Mouse (Mus musculus) heart, embryonic 13.5 days (tissue): Measurements from ENCODE around the gene Wdr92. TPM values are rescaled to one million over a fixed set of nuclear protein-coding genes. Genes with fewer than 3 reads are reported as not detected.

Experiments used
- ATAC-seq: fragments of 200-750 bp; cut with Nextera tagmentation; 2 replicates; pipeline ENCODE4 v1.8.0; 2017; ENCODE audit warnings: moderate TSS enrichment; ENCODE audit not compliant: insufficient number of reproducible peaks, low FRiP score, low TSS enrichment; ENCODE audit errors: extremely low read depth
- H3K27ac ChIP-seq: fragments of 300-500 bp; sonication (generic); replicated peaks from 2 replicates; pipeline ENCODE4 v1.5.1; 2015; ENCODE audit warnings: moderate library complexity, mild to moderate bottlenecking, inconsistent platforms
- H3K27me3 ChIP-seq: fragments of 300-500 bp; sonication (generic); replicated peaks from 2 replicates; pipeline ENCODE4 v1.6.1; 2015; ENCODE audit warnings: mild to moderate bottlenecking, inconsistent platforms
- H3K36me3 ChIP-seq: fragments of 300-500 bp; sonication (generic); 2 replicates; pipeline ENCODE4 v1.6.1; 2015; ENCODE audit warnings: mild to moderate bottlenecking, inconsistent platforms
- H3K4me1 ChIP-seq: fragments of 300-500 bp; sonication (generic); 2 replicates; pipeline ENCODE4 v1.6.1; 2015; ENCODE audit warnings: inconsistent platforms
- H3K4me2 ChIP-seq: fragments of 300-500 bp; sonication (generic); 2 replicates; pipeline ENCODE4 v1.6.1; 2015; ENCODE audit warnings: inconsistent platforms, mild to moderate bottlenecking, moderate library complexity
- H3K4me3 ChIP-seq: fragments of 300-500 bp; sonication (generic); 2 replicates; pipeline ENCODE4 v1.5.1; 2015; ENCODE audit warnings: moderate library complexity, mild to moderate bottlenecking, inconsistent platforms
- H3K9ac ChIP-seq: fragments of 300-500 bp; sonication (generic); 2 replicates; pipeline ENCODE4 v1.6.1; 2015; ENCODE audit warnings: inconsistent platforms, mild to moderate bottlenecking, moderate library complexity
- H3K9me3 ChIP-seq: fragments of 300-500 bp; sonication (generic); 2 replicates; pipeline ENCODE4 v1.6.1; 2016; ENCODE audit warnings: inconsistent platforms
- WGBS: fragments of 180-500 bp; shearing (Covaris S2); methylation state at CpG from one replicate; pipeline ENCODE4 v1.1.7; 2015; ENCODE audit warnings: mixed read lengths; 5-methylcytosine and 5-hydroxymethylcytosine counted together
- polyA plus RNA-seq: library from polyadenylated mRNA; unstranded; fragments of >200 nt; fragmentation: Nextera tagmentation; extraction: Ambion mirVana; gene quantifications from 2 replicates; pipeline ENCODE4 v1.2.1, GENCODE M21; 2015

Gene Wdr92
- polyA plus RNA-seq, 1 experiment from 2014 or later, result 18.1 TPM

GRCm38 (mm10) chr11:17257861-17258260 is 76.0 kb downstream of the Wdr92 start:
- peak overlapping the region; percentile 73 for H3K4me2 ChIP-seq
- WGBS, result under 1% methylated on average over 17 of the region's 17 CpGs
- no peaks in the 10 kb centered on the region for H3K27me3 ChIP-seq
- H3K9ac ChIP-seq, result peak overlapping the region; percentile 97
- peaks cover 17% of the 10 kb centered on the region for H3K4me1 ChIP-seq
- H3K4me3 ChIP-seq, result peak overlapping the region; percentile 91
- H3K27ac ChIP-seq, result peak overlapping the region; percentile 88
- peak; percentile 41; the same call in 1 of the 2 replicates for ATAC-seq
- H3K36me3 ChIP-seq, result peaks cover 4% of the 10 kb centered on the region; the same call in 1 of the 2 replicates
- no peaks in the 10 kb centered on the region for H3K9me3 ChIP-seq

GRCm38 (mm10) chr11:17267176-17267575 is 85.3 kb downstream of the Wdr92 start:
- ATAC-seq, result no peak
- no peak overlapping the region for H3K4me3 ChIP-seq
- H3K36me3 ChIP-seq, result peaks cover 31% of the 10 kb centered on the region
- H3K27me3 ChIP-seq, result no peaks in the 10 kb centered on the region
- no peak overlapping the region for H3K9ac ChIP-seq
- H3K27ac ChIP-seq, result no peak overlapping the region
- no peaks in the 10 kb centered on the region for H3K9me3 ChIP-seq
- no peaks in the 10 kb centered on the region for H3K4me1 ChIP-seq
- H3K4me2 ChIP-seq, result no peak overlapping the region
- 92% methylated on average over 4 of the region's 4 CpGs for WGBS

GRCm38 (mm10) chr11:17268801-17269200 is 86.9 kb downstream of the Wdr92 start:
- Histone ChIP-seq H3K27me3 (no peaks in the 10 kb centered on the region), H3K9ac (no peak overlapping the region), H3K36me3 (peaks cover 26% of the 10 kb centered on the region), H3K9me3 (no peaks in the 10 kb centered on the region), H3K27ac (no peak overlapping the region), H3K4me1 (no peaks in the 10 kb centered on the region), H3K4me2 (no peak overlapping the region), H3K4me3 (no peak overlapping the region)
- 83% methylated on average over 1 of the region's 1 CpGs for WGBS
- no peak for ATAC-seq

- no peak overlapping the region for H3K4me2 ChIP-seq
- no peaks in the 10 kb centered on the region for H3K4me1 ChIP-seq
- no peak overlapping the region for H3K9ac ChIP-seq
- ATAC-seq, result no peak
- H3K4me3 ChIP-seq, result no peak overlapping the region
- 13% methylated on average over 9 of the region's 9 CpGs for WGBS
- H3K9me3 ChIP-seq, result no peaks in the 10 kb centered on the region
- H3K36me3 ChIP-seq, result no peaks in the 10 kb centered on the region
- no peak overlapping the region for H3K27ac ChIP-seq
- no peaks in the 10 kb centered on the region; the same call in 1 of the 2 replicates for H3K27me3 ChIP-seq
Measured at GRCm38 (mm10) chr11:17279959-17280358, 98.1 kb downstream of the Wdr92 start.

Other genes with a start within 250 kb of the Wdr92 start
- gene Fbxo48, start 230.7 kb upstream of the Wdr92 start, polyA plus RNA-seq, result 0.92 and 1.1 TPM in 2 replicates
- 11.1 and 13.0 TPM in 2 replicates for gene Cnrip1, start 130.5 kb upstream of the Wdr92 start, polyA plus RNA-seq
- gene Plek, start 129.7 kb upstream of the Wdr92 start, polyA plus RNA-seq, result 3.9 and 4.2 TPM in 2 replicates
- 67.8 and 73.9 TPM in 2 replicates for gene Ppp3r1, start 22.8 kb upstream of the Wdr92 start, polyA plus RNA-seq
- gene Pno1, start 29.5 kb downstream of the Wdr92 start, polyA plus RNA-seq, result 59.0 and 59.8 TPM in 2 replicates
- gene C1d, start 75.5 kb downstream of the Wdr92 start, polyA plus RNA-seq, result 72.5 and 76.6 TPM in 2 replicates